Mouse (Mus musculus) lung, adult 2 months (tissue): Measurements from ENCODE around the gene Pnma1.

Experiments used
- CTCF ChIP-seq: fragments of 200-500 bp; IDR thresholded peaks from 2 replicates; pipeline ENCODE4 v1.5.1; 2011; ENCODE audit warnings: mild to moderate bottlenecking, low read length, control low read depth; ENCODE audit not compliant: insufficient read depth
- POLR2A ChIP-seq: fragments of 200-500 bp; IDR thresholded peaks from 2 replicates; pipeline ENCODE4 v1.6.1; 2011; ENCODE audit warnings: low read depth, mild to moderate bottlenecking, control low read depth, low read length, borderline replicate concordance; ENCODE audit errors: extremely low read depth

DNA sequence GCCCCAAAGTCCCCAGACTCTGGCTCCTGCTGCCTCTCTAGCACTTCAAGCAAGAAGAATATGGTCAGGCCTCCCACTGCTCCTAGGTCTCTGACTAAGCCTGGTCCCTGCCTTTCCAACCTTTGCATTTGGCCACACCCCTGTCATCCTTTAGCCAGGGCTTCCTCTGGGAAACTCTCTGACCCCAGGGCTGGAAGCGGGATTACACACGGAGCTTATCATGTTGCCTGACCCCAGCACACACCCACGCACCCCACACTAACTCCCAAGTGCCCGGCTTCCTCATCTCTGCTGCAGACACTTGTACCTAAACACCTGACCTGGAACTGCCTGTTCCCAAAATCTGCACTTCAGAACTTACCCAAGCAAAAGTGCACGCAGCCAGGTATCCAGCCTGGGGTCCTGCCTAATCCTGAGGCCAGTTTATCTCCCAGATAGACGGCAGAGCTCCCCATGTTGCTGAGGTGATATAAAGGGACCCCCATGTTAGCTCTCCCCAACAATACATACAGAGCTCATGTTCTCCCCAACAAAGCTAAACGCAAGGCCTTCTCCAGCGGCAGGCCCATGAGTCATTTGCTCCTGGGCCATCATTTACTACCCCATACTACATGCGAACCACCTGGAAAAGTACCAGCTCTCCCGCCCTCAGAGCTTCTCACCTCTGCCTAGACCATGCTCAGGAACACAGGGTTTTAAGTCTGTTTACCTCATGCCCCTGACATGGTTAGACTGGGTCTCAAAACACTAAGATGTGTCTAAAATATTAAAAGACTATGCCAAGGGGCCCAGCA lies 30.6 kb upstream of the Pnma1 start:
- no peak for TF ChIP-seq CTCF
- no peak for TF ChIP-seq POLR2A
